Mouse (Mus musculus) urinary bladder, postnatal 36 days (tissue): ENCODE data around the gene Gm45021.
A peak's percentile ranks its signal among the peaks of the same experiment; 100 is the strongest.
"Not testable (repeated sequence)": the region's sequence is repeated elsewhere in the genome, so short reads cannot be mapped to it uniquely, and the experiment has no call there.

Source experiments
- DNase-seq, 2 experiments: peaks; one replicate each; pipeline ENCODE4 v3.0.0; 2022; ENCODE audit warnings: low spot score in 2 of 2, mixed read lengths in 1 of 2

The Gm45021 gene

DNA sequence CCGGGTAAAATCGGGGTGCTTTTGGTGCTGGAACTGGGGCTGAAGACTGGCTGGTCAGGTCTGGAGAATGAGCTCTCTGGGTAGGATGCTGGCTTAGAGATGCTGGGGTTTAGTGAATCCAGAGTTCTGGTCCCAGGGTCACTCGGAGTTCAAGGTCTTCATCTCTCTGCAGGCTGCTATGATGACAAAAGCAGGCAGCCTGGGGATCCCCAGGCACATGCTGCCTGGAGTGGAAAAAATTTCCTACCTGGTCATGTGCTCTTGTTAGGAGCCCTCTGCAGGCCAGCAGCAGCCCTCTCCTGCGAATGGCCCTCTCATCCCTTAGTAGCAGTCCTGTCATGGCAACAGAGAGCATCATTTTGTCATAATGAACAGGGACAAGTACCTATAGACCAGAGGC, 24.1 kb downstream of the Gm45021 start:
- no peak for DNase-seq

DNA sequence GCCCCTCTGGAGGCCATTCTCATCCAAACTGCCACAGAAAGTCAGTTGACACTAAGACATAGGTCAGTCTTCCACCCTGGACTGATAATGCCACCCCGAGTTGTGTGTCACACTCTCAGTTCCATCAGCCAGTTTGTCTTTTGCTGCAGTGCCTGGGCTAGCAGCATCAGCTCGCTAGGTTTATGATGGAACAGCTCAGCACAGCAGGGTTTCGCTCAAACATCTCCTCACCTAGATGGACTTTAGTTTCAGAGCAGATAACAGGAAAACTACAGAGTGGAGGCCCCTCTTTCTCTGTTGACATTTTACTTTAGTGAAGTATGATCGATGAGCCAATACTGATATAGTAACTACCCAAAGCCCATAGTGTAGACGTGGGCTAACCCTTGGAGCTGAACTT, 25.3 kb downstream of the Gm45021 start:
- DNase-seq: no peak

DNA sequence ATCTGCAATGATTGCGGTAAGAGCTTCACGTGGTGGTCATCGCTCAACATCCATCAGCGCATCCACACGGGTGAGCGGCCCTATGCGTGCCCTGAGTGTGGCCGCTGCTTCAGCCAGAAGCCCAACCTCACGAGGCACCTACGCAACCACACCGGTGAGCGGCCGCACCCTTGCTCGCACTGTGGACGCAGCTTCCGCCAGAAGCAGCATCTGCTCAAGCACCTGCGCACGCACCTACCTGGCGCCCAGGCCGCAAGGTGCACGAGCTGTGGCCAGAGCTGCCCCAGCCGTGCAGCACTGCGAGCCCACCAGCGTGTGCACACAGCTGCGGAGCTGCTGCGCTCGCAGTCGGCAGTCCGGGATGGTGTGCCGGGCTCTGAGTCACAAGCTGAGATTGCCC, 30.6 kb downstream of the Gm45021 start:
- no peak for DNase-seq

DNA sequence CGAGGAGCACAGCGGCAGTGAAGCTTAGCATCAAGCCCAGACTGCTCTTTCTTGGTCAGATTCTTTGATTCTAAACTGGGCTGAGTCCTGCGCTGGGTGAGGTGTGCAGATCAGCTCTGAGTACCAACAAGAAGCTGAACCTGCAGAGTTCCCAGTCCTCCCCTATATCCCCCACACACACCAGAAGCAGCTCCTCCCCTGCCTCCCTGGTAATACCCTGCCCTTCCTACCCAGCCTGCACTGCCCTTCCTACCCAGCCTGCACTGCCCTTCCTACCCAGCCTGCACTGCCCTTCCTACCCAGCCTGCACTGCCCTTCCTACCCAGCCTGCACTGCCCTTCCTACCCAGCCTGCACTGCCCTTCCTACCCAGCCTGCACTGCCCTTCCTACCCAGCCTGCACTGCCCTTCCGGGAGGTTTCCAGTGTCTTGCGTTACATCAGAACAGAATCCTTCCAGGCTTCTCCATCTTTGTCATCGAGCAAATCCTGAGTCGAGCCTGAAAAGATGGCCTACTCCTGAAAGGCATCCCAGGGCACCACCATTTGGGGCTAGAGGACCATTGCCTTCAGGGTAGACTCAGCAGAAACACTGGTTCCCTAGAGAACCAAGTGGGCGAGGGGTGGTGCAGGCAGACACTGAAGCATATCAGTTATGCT, 32.9 kb downstream of the Gm45021 start:
- DNase-seq: not testable (repeated sequence)

DNA sequence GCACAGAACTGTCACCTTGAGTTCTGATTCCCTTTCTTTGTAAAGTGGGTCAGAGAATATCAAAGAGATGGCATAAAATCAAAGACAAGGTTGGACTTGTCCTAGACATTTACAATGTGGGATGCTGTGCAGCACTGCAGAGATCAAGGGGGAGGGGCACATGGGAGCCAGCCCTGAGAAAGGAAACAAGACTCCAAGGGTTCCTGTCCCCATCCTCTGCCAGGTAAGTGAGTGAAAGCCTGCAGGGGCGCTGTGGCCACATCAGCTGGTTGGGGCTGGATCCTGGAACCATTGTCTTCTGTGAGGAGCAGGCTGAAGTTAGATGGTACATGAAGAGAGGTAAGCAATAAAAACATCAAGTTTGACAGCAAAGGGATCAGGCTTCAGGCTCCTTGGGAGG, 34.0 kb downstream of the Gm45021 start:
- DNase-seq: no peak

DNA sequence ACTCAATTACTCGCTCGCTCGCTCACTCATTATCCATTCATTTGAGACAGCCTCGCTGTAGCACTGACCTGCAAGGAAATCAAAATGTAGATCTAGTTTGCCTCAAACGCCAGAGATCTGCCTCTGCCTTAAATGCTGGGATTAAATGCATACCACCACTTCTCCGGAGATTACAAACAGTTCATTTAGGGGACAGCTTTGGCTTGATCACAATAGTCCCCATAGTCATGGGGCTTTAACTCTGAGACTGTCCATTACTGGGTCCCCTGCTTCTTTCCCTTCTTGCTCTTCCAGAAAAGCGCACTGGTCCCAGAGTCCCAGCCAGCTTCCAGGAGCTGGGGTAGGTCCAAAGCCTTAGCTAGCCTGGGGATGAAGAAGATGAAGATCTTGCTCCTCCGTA, 37.1 kb downstream of the Gm45021 start, which contains the start of gene AI854703:
AI854703 (plus strand) TSS at position 301 of the 400 bp plus-strand sequence.
- no peak for DNase-seq

DNA sequence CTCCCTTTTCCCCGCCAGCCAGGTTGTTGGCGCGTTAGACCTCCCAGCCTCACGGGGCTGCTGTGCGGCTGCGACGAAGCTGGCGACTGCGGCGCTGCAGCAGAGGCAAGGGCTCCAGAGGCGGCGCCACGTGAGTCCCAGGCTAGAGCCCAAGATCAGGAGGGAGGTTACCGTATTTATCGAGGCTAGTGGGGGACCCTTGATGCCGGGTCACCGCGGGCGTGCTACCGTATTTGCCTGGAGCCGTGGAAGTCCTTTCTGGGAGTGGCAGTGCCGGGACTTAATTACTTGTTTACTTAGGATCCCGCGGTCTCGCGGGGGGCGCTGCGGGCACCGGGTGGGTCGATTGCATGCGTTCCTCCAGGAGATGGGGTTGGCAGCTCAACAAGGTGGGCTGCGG, 37.6 kb downstream of the Gm45021 start:
- peak; percentile 33 to 53 for DNase-seq

DNA sequence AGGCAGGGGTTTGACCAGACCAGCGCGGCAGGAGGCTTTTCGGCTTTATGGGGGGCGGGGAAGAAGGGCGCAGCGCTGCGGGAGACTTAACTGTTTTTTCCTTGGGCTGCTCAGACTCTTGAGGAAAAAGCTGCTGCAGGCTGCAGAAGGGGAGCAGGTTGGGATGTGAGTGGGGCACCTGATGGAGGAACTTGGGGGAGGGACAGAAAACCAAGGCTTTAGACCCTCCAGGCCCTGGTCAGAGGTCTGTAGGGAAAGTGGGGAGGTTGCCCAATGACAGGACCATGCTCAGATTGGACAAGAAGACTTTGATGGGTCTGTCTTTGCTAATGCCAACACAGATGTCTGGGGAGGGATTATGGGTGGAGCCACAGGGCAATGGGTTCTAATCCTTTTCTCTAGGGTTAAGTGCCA, 38.1 kb downstream of the Gm45021 start:
- DNase-seq: no peak

DNA sequence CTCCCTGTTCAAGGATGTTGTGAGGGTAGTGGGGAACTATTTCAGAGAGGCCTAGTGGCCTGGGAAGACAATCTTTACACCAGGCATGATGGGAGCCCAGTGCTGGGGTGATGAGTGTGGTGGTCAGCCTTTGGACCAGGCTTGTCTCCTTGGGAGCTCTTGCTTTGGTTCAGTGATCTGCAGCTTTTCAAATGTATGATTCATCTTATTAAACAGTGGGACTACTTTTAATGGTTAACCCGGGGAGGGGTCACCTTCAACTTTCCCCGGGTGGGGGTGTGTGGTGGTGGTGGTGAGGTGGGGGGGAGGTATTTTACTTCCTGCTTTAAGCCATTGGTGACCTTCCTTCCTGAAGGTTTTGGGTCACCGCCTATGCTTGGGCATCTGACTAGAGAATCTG, 39.0 kb downstream of the Gm45021 start:
- DNase-seq: no peak

DNA sequence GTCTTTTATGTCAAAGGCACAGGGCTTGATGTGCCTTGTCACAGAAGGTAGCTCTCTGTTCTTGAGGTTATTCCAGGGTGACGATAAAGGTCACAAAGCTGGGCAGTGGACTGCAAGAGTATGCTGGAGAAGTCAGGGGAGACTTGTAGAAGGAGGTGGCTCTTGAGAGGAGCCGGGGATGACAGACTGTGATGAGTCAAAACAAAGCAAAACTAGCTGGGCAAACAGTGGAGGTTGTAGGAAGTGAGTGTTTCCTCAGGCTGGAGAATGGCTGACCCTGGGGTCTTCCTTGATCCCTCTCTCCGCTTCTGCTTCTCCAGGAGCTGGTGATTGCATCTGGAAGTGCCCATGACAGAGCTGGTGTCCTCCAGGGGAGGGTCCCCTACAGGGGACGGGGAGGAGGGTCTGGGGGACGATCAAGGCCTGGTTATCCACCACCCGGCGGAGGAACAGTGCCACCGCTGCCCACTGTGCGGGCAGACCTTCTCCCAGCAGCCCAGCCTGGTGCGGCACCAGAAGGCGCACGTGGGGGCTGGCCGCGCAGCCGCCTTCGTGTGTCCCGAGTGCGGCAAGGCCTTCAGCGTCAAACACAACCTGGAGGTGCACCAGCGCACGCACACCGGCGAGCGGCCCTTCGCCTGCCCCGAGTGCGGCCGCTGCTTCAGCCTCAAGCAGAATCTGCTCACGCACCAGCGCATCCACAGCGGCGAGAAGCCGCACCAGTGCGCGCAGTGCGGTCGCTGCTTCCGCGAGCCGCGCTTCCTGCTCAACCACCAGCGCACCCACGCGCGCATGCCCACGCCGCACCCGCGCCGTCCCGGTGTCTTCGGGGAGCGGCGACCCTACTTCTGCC, 39.6 kb downstream of the Gm45021 start:
- no peak for DNase-seq

DNA sequence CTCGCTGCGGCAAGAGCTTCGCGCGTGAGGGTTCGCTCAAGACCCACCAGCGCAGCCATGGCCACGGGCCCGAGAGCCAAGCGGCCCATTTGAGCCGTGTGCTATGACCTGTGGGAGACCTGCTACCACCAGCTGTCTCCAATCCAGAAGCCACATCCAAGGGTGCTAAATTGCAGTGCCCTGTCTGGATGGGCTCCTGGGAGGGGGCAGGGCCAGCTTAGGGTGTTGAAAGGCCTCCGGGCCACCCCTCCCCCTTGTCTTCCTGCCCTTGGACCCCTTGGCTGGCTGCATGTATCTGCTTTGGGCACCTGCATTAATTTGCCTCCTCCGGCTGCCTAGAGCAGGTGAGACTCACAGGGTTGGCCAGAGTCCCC, 40.2 kb downstream of the Gm45021 start:
- no peak for DNase-seq

DNA sequence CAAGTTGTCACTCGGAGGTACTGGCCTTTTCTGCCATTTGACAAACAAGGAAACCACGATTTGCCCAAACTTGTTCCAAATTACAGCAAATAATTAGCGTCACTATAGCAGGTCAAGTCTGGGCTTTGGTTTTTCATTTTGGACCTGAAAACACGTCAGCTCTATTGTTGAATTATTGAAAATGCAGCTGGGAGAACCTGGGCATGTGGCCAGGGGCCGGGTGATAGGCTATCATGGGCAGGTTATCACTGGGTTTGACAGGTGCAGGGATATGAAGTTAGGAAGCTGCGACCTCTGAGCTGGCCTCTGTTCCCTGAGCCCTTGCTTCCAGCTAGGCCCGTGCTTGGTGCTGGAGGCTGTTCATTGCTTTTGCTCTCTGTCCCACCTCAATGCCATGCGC, 41.4 kb downstream of the Gm45021 start:
- peak; percentile 35 to 60 for DNase-seq

DNA sequence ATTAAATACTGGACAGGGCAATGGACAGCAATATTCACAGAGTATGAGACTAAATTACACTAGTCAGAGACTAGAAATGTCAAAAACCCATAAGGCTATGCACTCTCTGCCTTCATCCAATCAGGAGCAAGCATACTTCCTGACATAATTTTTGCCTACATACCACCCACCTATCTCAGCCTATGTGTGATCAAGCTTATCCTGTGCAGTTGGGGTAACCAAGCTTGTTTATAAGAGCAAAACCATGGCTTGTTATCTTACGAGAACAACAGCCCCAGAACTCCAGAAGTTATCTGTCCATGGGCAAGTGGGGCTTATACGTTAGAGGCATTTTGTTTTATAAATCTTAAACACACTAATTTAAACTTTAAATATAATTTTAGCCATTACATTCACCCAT, 45.7 kb downstream of the Gm45021 start:
- DNase-seq: no peak

DNA sequence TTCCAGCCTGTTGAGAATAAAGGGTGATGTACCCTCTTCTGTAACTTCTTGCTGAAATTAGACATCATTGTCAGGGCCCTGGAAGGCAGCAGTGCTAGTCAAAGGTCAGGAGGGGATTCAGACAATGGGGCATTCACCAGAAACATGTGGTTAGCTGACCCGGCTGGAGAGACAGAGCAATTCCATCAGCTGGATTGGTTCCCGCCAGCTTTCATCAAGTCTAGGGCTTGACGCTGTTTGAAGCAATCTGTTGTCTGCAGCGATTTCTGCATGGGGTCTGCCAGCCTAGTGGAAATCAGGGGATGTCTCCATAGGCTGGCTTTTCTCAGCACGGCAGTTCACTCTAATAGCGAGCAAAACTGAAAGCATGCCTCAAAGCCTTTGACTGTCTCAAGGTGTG, 47.1 kb downstream of the Gm45021 start:
- no peak for DNase-seq

DNA sequence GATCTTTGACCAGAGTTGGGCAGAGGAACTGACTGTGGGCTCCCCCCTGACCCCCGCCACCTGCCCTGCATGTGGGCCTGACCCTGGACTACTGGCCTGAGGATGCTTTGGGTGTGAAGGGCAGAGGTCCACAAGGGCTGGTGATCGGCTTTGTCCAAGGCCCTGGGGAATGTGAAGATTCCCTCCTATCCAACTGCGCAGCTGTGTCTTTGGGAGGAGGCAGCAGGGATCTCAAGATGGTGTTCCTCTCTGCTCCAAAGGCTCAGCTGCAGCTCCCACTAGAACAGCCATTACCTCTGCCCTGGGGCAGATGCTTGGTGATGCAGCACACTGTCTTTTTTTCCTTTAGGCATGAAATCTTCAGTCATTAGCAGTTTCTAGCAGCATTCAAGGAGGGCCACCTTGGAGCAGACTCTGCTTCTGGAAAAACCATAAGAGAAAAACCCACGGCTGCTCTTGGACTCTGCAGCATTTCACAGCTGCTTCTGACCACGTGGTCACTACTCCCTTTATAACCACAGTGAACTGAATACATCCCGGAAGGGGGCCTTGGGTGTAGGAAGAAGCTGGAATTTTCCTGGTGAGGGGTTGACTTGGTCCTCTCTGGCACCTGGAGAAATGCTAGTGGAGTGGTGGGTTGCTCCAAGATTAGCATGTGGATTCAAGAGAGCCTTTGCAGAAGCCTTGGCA, 48.5 kb downstream of the Gm45021 start:
- no peak for DNase-seq

DNA sequence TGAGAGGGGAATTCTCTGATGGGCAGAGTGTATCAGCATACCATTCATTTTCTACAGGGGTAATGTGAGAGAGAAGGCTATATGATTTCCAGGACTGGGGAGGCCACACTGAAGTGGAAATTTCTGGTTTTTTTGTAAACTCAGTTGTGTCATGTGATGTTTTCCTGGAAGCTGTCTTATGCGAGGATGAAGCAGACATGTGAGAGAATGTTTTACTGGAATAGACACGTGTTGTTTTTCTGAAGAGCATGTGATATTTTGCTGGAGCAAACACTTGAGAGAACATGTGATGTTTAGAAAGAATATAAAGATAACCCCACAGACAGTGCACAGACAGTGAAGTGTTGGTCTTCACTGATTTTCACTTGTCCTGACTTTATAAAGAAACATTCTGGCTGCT, 49.1 kb downstream of the Gm45021 start:
- DNase-seq: no peak

DNA sequence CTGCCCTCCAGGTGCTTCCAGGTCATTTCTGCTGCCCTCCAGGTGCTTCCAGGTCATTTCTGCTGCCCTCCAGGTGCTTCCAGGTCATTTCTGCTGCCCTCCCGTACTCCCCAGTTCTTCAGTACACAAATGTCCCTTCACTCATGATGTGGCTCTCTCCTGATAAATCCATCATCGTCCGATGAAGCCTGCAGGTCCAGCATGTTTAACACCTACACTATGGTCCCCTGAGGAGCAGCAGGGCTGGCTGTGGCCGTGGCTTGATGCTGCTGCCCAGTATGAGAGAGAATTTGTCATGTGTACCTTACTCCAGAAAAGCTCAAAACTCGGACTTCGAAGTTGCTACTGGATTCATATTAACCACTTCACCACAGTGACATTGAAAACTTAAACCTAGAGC, 52.0 kb downstream of the Gm45021 start:
- no peak for DNase-seq

DNA sequence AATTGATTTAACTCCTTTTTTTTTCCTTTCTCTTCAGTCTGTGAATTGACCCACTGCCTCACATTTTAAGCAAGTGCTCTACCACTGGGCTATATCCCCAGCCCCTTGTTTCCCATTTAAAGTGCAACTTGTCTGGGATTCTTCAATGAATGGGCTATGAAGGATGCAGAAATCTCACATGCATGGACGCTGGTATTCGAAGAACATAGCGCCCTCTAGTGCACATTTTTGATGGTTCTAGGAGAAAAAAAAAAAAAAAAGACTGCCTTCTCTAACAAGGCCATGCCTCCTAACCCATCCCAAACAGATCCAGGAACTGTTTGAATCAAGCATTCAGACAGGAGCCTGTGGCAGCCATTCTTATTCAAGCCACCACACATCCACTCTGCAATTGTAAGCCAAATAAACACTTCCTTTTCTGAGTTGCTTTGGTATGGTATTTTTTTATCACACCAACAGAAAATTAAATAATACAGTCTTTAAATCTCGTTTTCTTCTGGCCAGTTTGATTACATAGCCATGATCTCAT, 53.4 kb downstream of the Gm45021 start:
- no peak for DNase-seq

DNA sequence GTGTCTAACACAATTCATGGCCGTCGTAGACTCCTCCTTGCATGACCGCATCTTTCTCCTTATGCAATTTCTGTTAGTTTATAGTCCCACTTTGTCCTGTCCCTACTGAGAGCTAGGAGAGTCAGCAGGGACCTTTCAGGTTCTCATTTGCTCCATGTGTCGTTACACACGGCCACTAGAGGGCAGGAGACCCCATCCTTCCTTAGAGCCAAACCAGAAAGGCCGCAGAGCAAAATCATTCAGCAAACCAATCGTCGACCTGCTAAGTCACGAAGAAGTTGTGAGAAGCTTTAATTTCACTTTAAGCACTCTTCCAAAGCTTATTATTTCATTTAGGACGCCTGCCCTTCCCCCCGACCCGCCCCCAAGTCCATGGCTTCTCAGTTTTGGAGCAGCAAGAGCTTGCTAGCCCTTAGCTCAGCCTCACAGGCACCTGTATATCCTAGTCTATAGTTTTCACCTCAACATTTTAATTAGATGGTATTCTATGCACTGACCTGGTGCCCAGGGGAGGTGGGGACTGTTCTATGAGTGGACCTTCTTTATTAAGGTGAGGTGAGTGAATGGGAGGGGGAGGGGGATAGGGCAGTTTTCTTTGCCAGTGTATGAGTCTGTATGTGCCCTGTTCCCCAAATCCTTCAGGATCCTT, 56.4 kb downstream of the Gm45021 start:
- DNase-seq: peak; percentile 47 to 68

DNA sequence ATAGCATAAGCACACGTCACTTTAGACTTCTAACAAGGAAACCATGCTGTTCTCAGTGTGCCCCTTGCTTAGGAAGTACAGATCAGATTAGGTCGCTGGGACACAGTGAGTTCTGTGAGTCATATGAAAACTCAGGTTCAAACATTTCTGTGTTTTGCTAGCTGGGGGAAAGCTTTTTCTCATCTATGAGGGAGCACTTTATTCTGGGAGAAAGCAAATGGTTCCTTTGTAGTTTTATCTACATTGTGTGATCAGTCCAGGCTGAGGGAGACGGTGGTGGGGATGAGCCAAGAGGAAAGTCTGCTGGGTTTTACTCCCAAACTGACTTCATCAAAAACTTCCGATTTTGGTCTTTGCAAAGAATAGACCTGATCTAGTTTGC, 56.9 kb downstream of the Gm45021 start:
- DNase-seq: no peak

DNA sequence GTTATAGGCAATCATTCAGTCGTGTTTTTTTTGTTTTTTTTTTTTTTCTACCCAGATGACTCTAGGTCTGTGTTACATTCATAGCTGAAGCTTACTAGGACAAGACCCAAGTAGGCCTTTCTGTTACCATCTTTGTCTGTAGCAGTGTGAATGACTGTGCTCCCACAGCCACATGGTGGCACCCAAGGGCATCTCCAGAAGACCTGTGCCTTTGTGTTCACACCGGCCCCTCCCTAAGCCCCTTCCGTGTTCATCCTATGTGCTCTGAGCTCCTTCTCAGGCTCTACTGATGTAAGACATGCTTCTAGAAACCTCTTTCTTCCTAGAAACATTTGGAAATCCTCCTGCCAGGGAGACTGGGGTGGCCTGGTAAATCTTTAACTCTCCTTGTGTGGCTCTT, 57.6 kb downstream of the Gm45021 start, which contains the start of gene Gimap8:
Gimap8 (plus strand) TSS at position 240 of the 400 bp plus-strand sequence.
- peak in 1 of 2 experiments; percentile 25 for DNase-seq

DNA sequence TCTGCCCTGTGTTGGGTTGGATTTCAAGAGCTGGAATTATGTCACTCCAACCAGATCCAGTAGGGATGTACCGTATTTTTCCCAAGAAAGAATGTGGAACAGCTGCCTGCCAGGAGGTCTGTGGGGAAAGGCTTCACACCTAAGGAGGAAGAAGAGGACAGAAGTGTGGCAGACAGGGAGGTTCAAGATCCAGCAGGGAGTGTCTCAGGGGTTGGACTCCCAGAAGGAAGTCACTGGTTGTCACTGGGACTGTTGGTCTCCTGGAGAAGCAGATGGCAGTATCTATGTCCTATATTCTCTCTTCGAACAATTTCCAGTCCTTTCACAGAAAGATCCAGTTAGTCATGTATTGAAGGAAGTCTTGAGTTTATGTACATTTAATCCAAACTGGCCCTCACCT, 58.2 kb downstream of the Gm45021 start:
- no peak for DNase-seq
